Mouse (Mus musculus): ENCODE data around the gene Shc4.
A peak's percentile ranks its signal among the peaks of the same experiment; 100 is the strongest.

The Shc4 gene

DNA sequence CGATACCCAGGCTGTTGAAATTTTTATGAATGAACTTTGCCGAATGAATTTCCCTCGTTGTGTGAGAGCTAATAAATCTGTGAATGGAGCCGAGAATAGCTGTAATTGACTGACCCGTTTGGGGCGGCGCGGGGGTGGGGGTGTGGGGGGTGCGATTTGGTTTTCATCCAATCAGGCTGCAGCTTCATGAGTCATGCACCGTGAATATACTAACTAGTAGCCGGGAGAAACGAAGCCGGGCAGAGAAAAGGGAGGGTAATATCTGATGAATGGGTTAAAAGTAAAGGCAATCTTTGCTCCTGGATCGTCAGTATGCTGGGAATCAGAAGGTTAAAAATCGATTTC, at the start of gene Shc4:
Shc4 (minus strand) TSS at position 63 of the 345 bp plus-strand sequence.
- no peak for DNase-seq

DNA sequence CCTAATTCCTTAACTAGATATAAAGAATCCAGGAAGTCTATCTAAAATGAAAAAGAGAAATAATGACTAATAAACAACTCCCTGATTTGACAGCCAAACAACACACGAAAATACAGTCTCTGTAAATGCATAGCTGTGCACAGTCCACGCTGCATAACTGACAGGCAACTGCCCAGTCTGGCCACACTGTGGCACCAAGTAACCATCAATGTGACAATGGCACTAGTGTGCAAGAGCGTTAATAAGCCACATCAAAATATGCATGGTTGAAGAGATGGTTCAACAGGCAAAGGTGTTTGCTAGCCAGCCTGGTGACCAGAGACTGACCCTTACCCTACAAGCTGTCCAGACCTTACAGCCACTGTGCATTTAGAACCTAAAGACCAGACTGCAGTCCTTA, 41.1 kb upstream of the Shc4 start:
- DNase-seq = no peak

DNA sequence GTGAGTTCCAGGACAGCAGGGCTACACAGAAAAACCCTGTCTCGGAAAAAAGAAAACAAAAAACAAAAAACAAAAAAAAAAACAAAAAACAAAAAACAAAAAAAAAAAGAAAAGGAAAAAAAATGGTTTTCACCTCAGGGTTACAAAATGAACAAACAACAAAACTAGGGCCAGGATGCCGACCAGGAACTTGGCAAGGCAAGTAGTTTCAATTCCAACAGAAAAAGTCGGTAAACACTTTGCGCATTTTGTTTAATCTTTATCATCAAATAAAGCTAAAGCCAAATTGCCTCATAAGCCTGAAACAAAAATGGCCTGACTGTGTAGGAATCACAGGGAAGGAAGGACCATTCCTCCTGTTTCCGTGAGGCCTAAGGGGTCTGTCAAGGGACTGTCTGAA, 40.6 kb upstream of the Shc4 start:
- no peak for DNase-seq

DNA sequence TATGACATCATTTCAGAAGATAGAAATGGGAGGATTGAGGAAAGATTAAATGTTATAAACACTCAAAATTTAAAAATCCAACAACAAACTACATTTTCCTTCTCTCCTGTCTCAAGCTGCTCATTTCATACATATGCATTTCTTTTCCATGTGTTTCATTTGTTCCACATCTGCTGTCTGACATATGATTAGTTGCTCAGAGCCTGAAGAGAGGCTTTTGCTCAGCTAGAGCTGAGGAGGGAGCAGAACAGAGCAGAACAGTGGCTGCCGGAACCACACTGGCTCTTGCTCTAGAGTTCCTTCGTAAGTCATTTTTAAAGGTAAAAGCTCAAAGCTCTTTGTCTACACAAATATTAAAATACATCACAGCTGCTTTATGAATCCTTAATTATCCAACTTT, 25.4 kb upstream of the Shc4 start:
- no peak for DNase-seq

DNA sequence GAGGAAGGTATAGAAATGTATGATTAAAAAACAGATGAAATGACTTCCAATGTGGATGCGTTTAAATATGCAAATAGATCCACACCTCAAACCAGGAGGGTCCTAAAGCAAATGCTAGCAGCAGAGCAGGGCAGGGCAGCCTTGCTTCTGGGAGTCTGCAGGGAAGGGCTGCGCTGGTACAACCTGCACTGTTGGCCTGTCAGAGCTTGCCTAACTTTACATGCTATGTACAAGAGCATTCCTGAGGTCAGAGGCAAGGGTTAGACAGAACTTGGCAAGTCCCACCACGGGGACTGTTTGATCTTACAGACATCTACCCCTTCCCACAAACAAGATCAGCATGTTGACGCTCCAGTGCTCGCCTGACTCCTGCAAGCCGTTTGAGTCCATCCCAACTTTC, 15.4 kb upstream of the Shc4 start:
- no peak for DNase-seq

DNA sequence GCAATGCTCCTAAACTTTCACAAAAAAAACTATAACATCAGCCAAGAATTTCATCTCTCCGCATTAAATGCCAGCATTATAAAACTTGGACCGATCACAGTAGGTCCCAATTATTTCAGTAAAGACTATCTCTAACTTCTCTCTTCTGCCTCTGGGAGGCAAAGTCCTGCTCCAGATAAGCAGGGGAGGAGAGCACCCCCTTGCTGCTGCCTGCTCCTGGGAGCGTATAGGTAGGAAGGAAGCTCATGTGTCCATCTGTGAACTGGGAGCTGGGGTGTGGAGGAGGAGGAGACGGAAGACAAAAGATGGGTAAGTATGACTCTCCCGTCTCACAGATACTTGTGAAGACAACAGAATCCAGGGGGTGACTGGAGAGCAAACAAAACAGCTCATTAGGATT, 14.8 kb upstream of the Shc4 start:
- no peak for DNase-seq

DNA sequence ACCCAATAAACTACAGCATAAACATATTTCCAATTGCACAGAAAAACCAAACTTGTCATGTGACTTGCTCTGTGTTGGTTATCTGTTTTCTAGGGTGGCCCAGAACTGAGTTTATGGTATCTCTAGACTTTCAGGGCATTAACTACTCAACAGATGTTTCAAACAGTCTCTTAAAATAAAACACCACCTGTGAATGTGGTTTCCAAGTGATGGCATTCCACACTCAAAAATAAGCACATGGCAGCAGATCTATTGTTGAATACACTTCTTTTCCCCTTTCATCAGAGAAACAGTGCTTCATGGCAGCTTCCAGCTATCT, 12.0 kb upstream of the Shc4 start:
- DNase-seq = no peak

DNA sequence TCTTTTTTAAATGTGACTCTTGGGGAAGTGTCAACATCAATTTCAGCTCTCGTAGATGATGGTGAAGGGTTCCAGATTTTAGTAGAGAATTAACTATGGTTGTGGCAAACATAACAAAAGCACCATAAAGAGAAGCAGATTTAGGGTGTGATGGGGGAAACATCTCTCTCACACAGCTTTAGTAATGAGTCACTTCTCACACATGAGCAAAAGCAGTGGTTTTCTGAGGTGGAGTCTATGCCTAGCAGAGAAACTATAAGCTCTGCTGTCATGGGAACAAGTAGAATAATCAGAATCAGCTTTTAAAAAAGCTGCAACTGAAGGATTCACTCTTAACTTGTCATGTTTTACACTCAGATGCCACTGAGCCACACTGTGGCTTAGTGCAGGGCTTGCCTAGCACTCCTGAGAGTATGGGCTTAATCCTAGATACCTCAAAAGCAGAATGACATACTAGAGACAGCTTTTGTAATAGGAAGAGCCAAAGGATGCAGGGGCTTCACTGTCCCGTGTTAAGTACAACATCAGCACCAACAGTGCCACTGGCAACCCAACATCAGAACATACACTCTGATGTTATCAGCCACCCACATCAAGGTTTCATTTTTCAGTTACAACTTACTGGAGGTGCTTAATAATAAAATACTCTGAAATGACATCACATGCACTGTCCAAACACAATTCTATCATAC, 11.5 kb upstream of the Shc4 start:
- DNase-seq = no peak

DNA sequence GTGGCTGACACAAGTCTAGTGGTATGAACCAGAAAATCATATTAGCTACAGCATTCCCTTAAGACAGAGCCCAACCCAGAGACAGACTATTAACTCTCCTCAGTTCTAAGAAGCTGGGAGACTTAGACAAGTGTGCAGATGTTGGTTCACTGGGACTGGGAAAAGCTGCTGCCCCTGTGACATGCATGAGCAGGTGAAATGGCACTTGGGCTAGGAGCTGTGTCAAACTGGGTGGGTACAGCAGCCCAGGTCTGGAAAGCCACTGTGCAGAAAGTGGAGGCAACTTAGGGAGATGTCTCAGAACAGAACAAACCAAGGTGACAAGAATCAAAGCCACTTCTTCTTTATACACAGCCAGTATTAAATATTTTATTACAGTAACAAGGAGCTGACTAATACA, 10.8 kb upstream of the Shc4 start:
- no peak for DNase-seq

DNA sequence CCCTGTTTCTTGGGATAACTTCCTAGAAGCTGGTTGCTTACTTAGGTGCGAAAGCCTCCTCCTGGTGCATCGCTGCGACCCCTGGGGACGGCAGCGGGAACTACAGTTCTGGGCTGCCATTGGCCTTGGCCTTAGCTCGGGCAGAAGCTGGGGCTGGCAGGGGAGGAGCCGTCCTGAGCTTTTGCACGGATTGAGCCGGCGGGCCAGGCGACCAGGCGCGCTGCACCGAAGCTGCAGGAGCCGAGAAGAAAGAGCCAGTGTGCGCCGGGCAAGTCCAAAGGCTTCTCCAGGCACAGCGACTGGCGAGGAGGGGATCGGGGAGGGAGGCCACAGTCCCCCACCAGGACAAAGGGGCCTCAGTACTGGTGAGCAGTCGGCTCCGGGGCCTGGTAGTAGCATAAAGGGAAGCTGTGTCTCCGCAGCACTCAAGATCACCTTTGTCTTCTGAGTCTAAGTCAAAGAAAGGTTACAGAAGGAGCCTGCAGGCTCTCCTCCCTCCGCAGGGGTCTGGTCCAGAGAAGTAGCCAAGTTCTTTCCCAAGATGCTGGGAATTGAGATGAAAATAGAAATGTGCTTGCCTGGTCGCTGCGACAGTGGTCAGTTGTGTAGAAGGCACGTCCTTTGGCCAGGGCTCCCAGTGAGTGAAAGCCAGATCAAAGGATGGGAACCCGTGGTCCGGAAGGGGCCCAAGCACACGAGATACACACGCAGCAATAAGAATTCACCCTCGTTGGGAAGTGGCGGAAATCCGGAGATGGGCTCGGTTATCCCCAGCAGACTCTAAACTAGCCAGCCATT, 8.0 kb upstream of the Shc4 start:
- peak; percentile 98 for DNase-seq

DNA sequence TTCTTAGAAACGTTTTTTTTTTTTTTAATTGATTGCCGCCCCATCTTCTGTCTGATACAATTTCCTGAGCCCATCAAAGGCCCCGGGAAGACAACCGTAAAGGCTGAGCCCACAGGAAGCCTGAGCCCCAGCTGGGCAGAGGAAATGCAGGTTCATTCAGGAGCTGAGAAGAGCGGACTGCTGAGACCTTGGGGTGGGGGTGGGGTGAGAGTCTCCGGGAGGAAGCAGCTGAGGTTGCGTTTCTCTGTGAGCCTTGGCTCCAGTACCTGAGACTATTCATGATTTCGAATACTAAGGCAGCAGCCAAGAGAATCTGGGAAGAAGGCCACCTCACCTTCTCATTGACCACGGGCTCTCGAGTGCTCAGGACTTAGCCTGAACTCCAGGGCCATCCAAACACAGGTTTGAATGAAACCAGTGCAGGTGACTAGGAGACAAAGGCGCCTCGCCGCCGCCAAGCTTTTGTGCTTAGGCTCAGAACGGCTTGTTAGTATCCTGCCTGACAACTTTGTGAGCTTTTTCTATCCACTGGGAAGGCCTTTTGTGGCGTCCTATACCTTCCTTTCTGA, 682 bp upstream of the Shc4 start:
- no peak for DNase-seq

DNA sequence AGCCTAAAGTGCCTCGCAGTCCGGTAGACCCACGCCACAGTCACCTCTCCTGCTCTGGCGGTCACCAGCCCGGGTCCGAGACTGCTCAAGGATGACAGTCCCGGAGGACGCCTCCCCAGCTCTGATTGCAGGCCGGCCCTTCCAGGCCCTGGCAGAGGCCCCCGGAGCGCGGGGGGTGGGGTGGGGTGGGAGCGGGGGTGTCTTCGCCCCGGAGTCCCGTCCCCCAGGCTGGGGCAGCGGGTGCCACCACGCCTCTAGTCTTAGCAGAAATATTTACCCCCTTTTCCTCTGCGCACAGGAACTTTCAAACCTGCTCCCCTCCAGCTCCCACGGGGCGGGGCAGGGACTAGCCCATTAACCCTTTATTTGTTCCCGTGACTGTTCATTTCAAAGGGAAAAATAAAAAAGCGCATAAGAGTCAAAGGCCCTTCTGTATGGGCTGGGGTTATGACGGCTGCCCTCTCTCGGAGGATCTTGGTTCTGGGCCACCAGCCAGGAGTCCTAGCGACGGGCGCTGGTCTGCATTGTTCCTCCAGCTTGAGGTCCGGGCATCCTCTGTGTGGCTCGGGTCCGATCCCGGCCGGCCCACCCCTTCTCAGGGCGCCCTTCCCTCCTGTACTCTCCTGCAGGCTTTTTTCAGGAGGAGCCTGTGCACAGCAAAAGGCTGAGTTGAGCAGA, 401 bp downstream of the Shc4 start:
- peak; percentile 95 for DNase-seq

DNA sequence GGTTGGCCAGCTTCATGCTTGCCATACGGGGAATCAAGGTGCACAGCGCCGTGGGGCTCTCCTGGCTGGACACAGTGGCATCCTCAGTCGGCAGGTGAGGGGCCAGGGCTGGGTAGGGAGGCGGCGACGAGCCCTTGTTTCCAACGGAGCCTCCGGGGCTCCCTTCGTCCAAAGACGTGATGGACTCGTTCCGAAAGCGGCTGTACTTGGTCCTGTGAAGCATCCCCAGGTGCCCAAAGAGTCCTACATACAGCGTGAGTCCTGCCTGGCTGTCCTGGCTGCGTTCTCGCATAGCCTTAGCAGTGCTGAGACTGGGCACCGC, 901 bp downstream of the Shc4 start:
- DNase-seq = no peak

DNA sequence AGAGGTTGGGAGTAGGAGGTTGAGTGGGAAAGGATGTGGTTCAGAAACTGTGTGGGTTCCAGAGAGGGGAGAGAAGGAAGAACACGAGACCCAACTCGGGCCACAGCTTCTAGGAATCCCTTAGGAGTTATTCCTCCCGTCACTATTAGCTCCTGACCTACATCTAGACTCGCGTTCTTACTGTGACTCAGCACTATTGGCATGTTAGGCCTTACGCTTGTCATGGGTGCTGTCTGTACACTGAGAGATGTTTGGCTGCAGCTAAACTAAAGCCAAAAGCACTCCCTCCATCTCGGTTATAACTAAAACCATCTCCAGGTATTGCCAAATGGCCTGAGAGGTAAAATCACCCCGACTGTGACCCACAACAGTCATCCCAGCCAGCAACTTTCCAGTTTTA, 7.3 kb downstream of the Shc4 start:
- DNase-seq = peak; percentile 88

DNA sequence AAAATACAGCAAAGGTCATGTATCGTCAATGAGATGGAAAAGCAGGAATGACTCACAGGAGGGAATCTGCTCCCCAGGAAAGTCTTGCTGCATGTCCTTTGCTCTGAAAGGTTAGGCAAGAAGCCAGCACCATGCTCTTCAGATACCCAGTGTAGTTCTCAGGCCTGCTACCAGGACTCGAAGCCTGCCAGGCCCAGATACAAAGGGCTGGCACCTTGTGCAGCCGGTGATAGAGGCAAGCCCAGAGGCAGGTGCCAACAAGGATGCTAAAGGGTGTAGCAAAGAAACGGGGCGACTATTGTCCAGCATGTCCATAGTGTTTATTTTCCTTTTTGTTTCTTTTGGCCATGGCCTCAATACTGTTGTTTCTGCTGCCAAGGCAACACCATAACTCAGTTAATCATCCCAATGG, 17.4 kb downstream of the Shc4 start:
- DNase-seq = no peak

DNA sequence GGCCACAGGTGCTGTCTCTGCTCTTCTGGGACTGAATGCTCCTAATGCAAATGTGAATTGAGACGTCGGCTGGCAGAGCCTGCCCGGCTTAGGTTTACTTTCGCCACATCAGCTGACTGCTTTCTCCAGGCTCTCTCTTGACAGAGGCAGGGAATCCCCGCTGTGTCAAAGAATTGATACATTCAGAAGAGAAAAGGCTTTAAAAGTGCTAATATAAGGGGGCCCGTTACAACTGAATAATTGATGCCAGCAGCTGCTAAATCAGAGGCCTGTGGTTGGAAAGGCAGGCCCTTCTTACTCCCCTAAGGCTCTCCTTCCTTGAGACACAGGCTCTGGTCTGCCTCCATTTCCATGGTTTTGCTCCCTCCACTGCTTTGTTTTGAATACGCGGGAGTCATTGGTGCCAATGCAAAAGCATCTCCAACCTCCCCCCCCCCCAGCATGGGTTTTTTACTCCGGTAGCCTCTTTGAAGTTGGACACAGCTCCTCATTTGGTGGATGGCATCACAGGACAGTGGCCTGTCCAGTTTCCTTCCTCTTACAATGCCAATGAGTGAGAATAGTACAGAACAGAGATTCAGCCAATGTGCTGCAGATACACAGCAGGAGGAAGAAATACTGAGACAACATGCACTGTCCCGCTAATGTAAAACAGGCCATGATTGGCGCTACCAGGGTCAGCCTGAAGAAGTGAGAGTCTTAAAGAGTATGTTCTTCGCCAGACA, 18.9 kb downstream of the Shc4 start:
- DNase-seq = no peak

DNA sequence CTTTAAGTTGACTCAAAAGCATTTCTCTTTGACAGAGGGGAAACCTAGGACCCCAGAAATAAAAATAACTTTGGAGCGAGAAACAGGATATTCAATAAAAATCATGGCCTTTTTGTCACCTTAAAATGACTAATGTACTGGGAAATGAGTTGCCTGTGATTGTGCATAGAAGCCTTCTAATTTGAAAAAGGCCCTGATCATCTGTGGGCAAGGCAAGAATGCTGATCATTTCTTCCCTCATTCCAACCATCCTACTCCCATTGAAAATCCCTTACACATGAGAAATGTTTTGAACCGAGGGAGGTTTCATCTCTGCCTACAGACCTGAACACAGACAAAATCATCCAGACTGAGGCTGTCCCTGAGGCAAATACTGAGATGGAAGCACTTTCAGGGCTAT, 21.1 kb downstream of the Shc4 start:
- no peak for DNase-seq

DNA sequence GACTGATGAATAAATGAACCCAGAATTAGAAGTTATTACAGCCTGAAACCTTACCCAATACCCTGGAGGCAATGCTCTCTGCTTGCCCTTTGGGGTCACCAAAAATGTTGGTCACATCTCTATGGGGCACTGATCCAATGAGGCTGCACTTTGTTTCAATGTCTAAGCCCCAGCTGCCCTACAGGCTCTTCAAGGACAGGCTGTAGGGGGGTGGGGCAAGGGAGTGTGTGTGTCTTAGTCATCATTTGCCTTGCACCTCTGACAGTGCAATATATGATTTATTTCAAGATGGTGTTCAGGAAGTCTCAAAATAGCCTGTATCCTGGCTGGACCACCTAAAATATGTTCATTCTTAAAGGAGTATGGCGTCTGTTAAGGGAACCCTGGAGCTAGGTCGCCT, 22.3 kb downstream of the Shc4 start:
- DNase-seq = no peak

DNA sequence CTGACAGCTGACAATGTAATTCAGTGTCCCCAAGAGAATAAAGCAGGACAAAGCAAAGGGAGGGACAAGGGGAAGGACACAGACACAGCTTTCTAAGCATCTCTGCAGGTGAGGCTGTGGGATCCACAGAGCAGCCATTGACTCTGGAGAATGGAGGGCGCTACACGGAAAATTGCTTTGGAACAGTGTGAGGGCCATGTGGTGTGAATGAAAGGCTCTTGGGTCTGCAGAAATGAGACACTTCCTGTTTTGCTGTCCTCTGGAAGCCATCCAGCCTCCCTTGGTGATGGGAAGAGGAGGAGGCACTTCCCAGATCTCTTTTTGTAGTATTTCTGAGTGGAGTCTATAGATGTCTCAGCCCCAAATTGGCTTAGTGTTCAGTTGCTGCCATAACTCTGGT, 27.7 kb downstream of the Shc4 start:
- peak; percentile 96 for DNase-seq

DNA sequence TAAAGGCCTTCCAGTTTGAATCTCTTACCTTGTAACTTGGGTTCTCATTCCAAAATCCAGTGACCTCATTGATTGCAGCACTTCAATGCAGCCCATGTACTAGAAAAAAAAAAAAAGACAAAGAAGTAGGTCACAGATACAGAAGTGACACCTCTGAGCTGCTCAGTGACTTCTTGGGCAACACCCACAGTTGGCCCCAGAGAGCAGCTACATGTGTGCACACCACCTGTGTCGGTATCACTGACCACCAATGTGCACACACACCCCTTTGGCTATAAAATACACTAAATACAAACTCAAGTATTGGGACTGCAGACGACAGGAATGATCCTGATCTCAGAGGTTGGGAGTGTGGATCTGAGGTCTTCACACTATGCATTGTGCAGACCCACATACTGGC, 29.1 kb downstream of the Shc4 start:
- peak; percentile 61 for DNase-seq

DNA sequence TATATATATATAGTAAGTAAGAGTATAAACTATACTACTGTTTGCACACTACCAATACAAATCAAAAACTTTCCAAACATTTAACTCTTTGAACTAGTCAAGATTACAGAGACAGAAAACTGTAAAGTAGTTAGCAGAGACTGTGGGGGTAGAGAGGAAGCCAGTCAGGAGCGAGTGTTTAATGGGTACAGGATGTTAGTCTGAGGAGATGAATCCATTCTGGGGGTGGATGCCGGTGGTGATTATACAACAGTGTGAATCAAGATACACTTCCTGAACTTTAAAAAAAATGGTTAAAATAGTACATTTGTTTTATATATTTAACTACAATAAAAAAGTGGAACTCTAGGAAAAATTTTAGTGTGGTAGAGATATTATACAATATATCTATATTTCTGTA, 31.9 kb downstream of the Shc4 start:
- DNase-seq = peak; percentile 3

DNA sequence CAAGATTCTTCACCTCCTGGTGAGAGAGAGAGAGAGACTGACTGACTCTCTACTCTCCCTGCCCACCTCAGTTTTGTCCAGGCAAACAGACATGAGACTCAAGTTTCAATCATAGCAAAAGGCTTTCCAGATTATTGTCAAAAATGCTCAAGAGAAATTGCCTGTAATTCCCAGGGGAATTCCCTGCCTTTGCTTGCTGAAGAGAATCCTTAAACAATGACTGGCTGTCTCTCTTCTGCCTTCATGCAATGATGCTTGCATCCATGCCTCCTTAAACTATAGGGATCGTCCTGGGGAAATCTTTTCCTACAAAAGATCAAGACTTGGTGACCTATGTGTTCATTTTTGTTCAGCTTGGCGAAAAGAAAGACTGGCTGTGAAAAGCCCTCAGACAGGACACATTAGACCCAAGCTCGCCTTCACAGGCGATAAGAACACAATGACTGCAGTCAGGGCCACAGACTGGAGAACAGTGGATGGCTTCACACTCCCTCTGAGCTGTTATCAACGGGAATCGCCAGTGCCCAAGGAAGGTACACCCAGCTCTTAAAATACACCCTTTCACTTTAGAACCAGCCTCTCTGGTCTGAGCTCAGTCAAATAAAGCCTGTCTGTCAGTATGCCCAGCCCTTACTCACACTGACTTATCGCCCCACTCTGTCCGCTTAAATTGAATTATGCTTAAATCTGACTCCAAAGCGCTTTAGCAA, 38.4 kb downstream of the Shc4 start:
- peak; percentile 66 for DNase-seq

Data from heart, adult 11 months (tissue).